Mouse (Mus musculus) heart, adult 8-10 months (tissue): ENCODE measurements around the gene Pcca. TPM values are rescaled to one million over a fixed set of nuclear protein-coding genes. Genes with fewer than 3 reads are reported as not detected.

Experiments
- DNase-seq: peaks from one replicate; pipeline ENCODE4 v3.0.0; 2022; ENCODE audit warnings: low spot score
- total RNA-seq, 4 experiments: library from RNA; stranded (reverse); gene quantifications; 2 replicates each; pipeline ENCODE4 v1.2.4; 2022

Pcca gene
- 100 to 1,000 TPM in 3 of 4 experiments, 10 to 100 TPM in 1; 88.8 to 117 (median 110) TPM for total RNA-seq

- DNase-seq = peak; percentile 99
Observed at GRCm38 (mm10) chr14:122534017-122534924, at the start of gene Pcca. Pcca (plus strand) TSS chr14:122534324.

GRCm38 (mm10) chr14:122484458-122484843 is 49.7 kb upstream of the Pcca start:
- no peak for DNase-seq

GRCm38 (mm10) chr14:122484844-122485551 is 49.1 kb upstream of the Pcca start:
- DNase-seq = no peak

GRCm38 (mm10) chr14:122485635-122486181 is 48.4 kb upstream of the Pcca start:
- no peak for DNase-seq

GRCm38 (mm10) chr14:122486611-122487010 is 47.5 kb upstream of the Pcca start:
- no peak for DNase-seq

- no peak for DNase-seq
Observed at GRCm38 (mm10) chr14:122487366-122487765, 46.8 kb upstream of the Pcca start.

GRCm38 (mm10) chr14:122489041-122489440 is 45.1 kb upstream of the Pcca start:
- DNase-seq = no peak

- no peak for DNase-seq
Observed at GRCm38 (mm10) chr14:122489686-122490414, 44.3 kb upstream of the Pcca start.

- no peak for DNase-seq
Observed at GRCm38 (mm10) chr14:122490441-122491328, 43.4 kb upstream of the Pcca start, which contains the start of gene Gm10837. Gm10837 (plus strand) TSS chr14:122490586.

- DNase-seq = no peak
Observed at GRCm38 (mm10) chr14:122491521-122491920, 42.6 kb upstream of the Pcca start.

- DNase-seq = no peak
Observed at GRCm38 (mm10) chr14:122492015-122492414, 42.1 kb upstream of the Pcca start.

GRCm38 (mm10) chr14:122509058-122509457 is 25.1 kb upstream of the Pcca start:
- DNase-seq = no peak

GRCm38 (mm10) chr14:122511519-122511918 is 22.6 kb upstream of the Pcca start:
- DNase-seq = no peak

GRCm38 (mm10) chr14:122513511-122514036 is 20.6 kb upstream of the Pcca start:
- DNase-seq = no peak

- DNase-seq = no peak
Observed at GRCm38 (mm10) chr14:122528475-122528874, 5.6 kb upstream of the Pcca start.

GRCm38 (mm10) chr14:122535986-122536385 is 1.9 kb downstream of the Pcca start:
- DNase-seq = no peak

GRCm38 (mm10) chr14:122548421-122548820 is 14.3 kb downstream of the Pcca start:
- no peak for DNase-seq

- DNase-seq = no peak
Observed at GRCm38 (mm10) chr14:122548905-122549304, 14.8 kb downstream of the Pcca start.

- DNase-seq = no peak
Observed at GRCm38 (mm10) chr14:122552761-122553445, 18.8 kb downstream of the Pcca start.

- no peak for DNase-seq
Observed at GRCm38 (mm10) chr14:122557353-122557752, 23.2 kb downstream of the Pcca start.
